Mouse (Mus musculus): ENCODE measurements around the gene Hcrtr1. TPM values are rescaled to one million over a fixed set of nuclear protein-coding genes. Genes with fewer than 3 reads are reported as not detected.

Gene Hcrtr1
- polyA plus RNA-seq, 1 experiment from 2014 or later, result 0.13 TPM

GRCm38 (mm10) chr4:130131448-130132105 lies 7.6 kb downstream of the Hcrtr1 start:
- no peak overlapping the region for H3K4me2 ChIP-seq (ENCODE audit: low read length)
- ATAC-seq (no peak), DNase-seq (ENCODE audit: low spot score) (no peak)
- H3K4me1 ChIP-seq (ENCODE audit: control insufficient read depth, insufficient read depth, low read length), result no peaks in the 10 kb centered on the region
- H3K4me3 ChIP-seq (ENCODE audit: low read depth, low read length), result no peak overlapping the region
- no peaks in the 10 kb centered on the region for H3K27me3 ChIP-seq (replicated peaks; ENCODE audit: control insufficient read depth, insufficient read depth, low read length)
- peaks cover 17% of the 10 kb centered on the region for H3K36me3 ChIP-seq (ENCODE audit: control insufficient read depth, insufficient read depth, low read length)
- no peaks in the 10 kb centered on the region for H3K9me3 ChIP-seq (replicated peaks; ENCODE audit: control insufficient read depth, low read length)
- no peak overlapping the region for H3K27ac ChIP-seq (ENCODE audit: low read depth, low read length)
- no peak overlapping the region for H3K9ac ChIP-seq (ENCODE audit: low read length)
- WGBS, result 84% methylated on average over 7 of the region's 7 CpGs

GRCm38 (mm10) chr4:130130641-130131350 lies 8.4 kb downstream of the Hcrtr1 start:
- Histone ChIP-seq H3K27me3 (replicated peaks; ENCODE audit: control insufficient read depth, insufficient read depth, low read length) (no peaks in the 10 kb centered on the region), H3K4me1 (ENCODE audit: control insufficient read depth, insufficient read depth, low read length) (no peaks in the 10 kb centered on the region), H3K4me2 (ENCODE audit: low read length) (no peak overlapping the region), H3K4me3 (ENCODE audit: low read depth, low read length) (no peak overlapping the region), H3K27ac (ENCODE audit: low read depth, low read length) (no peak overlapping the region), H3K36me3 (ENCODE audit: control insufficient read depth, insufficient read depth, low read length) (peaks cover 24% of the 10 kb centered on the region), H3K9me3 (replicated peaks; ENCODE audit: control insufficient read depth, low read length) (no peaks in the 10 kb centered on the region), H3K9ac (ENCODE audit: low read length) (no peak overlapping the region)
- DNase-seq (ENCODE audit: low spot score), result no peak
- ATAC-seq, result no peak
- 48% methylated on average over 13 of the region's 13 CpGs for WGBS

GRCm38 (mm10) chr4:130130082-130130481 lies 9.1 kb downstream of the Hcrtr1 start:
- H3K9me3 ChIP-seq (replicated peaks; ENCODE audit: control insufficient read depth, low read length), result no peaks in the 10 kb centered on the region
- ATAC-seq, result no peak
- no peaks in the 10 kb centered on the region for H3K27me3 ChIP-seq (replicated peaks; ENCODE audit: control insufficient read depth, insufficient read depth, low read length)
- H3K9ac ChIP-seq (ENCODE audit: low read length), result no peak overlapping the region
- H3K36me3 ChIP-seq (ENCODE audit: control insufficient read depth, insufficient read depth, low read length), result peaks cover 32% of the 10 kb centered on the region
- WGBS, result 62% methylated on average over 10 of the region's 10 CpGs
- no peaks in the 10 kb centered on the region for H3K4me1 ChIP-seq (ENCODE audit: control insufficient read depth, insufficient read depth, low read length)
- H3K27ac ChIP-seq (ENCODE audit: low read depth, low read length), result no peak overlapping the region
- no peak overlapping the region for H3K4me3 ChIP-seq (ENCODE audit: low read depth, low read length)
- no peak overlapping the region for H3K4me2 ChIP-seq (ENCODE audit: low read length)
- no peak for DNase-seq (ENCODE audit: low spot score)

GRCm38 (mm10) chr4:130128907-130129306 lies 10.3 kb downstream of the Hcrtr1 start:
- no peak overlapping the region for H3K9ac ChIP-seq (ENCODE audit: low read length)
- DNase-seq (ENCODE audit: low spot score) (no peak), ATAC-seq (no peak)
- peaks cover 42% of the 10 kb centered on the region for H3K36me3 ChIP-seq (ENCODE audit: control insufficient read depth, insufficient read depth, low read length)
- 84% methylated on average over 5 of the region's 5 CpGs for WGBS
- no peak overlapping the region for H3K4me2 ChIP-seq (ENCODE audit: low read length)
- no peak overlapping the region for H3K27ac ChIP-seq (ENCODE audit: low read depth, low read length)
- no peaks in the 10 kb centered on the region for H3K4me1 ChIP-seq (ENCODE audit: control insufficient read depth, insufficient read depth, low read length)
- H3K27me3 ChIP-seq (replicated peaks; ENCODE audit: control insufficient read depth, insufficient read depth, low read length), result no peaks in the 10 kb centered on the region
- no peaks in the 10 kb centered on the region for H3K9me3 ChIP-seq (replicated peaks; ENCODE audit: control insufficient read depth, low read length)
- H3K4me3 ChIP-seq (ENCODE audit: low read depth, low read length), result no peak overlapping the region

GRCm38 (mm10) chr4:130125935-130126334 lies 13.2 kb downstream of the Hcrtr1 start:
- Histone ChIP-seq H3K27ac (ENCODE audit: low read depth, low read length) (no peak overlapping the region), H3K4me2 (ENCODE audit: low read length) (no peak overlapping the region), H3K27me3 (replicated peaks; ENCODE audit: control insufficient read depth, insufficient read depth, low read length) (no peaks in the 10 kb centered on the region), H3K4me1 (ENCODE audit: control insufficient read depth, insufficient read depth, low read length) (no peaks in the 10 kb centered on the region), H3K36me3 (ENCODE audit: control insufficient read depth, insufficient read depth, low read length) (peaks cover 69% of the 10 kb centered on the region), H3K4me3 (ENCODE audit: low read depth, low read length) (no peak overlapping the region), H3K9ac (ENCODE audit: low read length) (no peak overlapping the region), H3K9me3 (replicated peaks; ENCODE audit: control insufficient read depth, low read length) (no peaks in the 10 kb centered on the region)
- 89% methylated on average over 5 of the region's 5 CpGs for WGBS
- DNase-seq (ENCODE audit: low spot score) (no peak), ATAC-seq (no peak)

- no peak overlapping the region for H3K4me2 ChIP-seq (ENCODE audit: low read length)
- peaks cover 69% of the 10 kb centered on the region for H3K36me3 ChIP-seq (ENCODE audit: control insufficient read depth, insufficient read depth, low read length)
- no peak overlapping the region for H3K9ac ChIP-seq (ENCODE audit: low read length)
- no peaks in the 10 kb centered on the region for H3K9me3 ChIP-seq (replicated peaks; ENCODE audit: control insufficient read depth, low read length)
- H3K27ac ChIP-seq (ENCODE audit: low read depth, low read length), result no peak overlapping the region
- no peaks in the 10 kb centered on the region for H3K27me3 ChIP-seq (replicated peaks; ENCODE audit: control insufficient read depth, insufficient read depth, low read length)
- DNase-seq (ENCODE audit: low spot score) (no peak), ATAC-seq (no peak)
- no peak overlapping the region for H3K4me3 ChIP-seq (ENCODE audit: low read depth, low read length)
- H3K4me1 ChIP-seq (ENCODE audit: control insufficient read depth, insufficient read depth, low read length), result no peaks in the 10 kb centered on the region
- 93% methylated on average over 6 of the region's 6 CpGs for WGBS
These were observed 14.0 kb downstream of the Hcrtr1 start for GRCm38 (mm10) chr4:130125164-130125563.

GRCm38 (mm10) chr4:130124110-130124509 lies 15.0 kb downstream of the Hcrtr1 start:
- H3K9ac ChIP-seq (ENCODE audit: low read length), result no peak overlapping the region
- ATAC-seq (no peak), DNase-seq (ENCODE audit: low spot score) (no peak)
- no peaks in the 10 kb centered on the region for H3K4me1 ChIP-seq (ENCODE audit: control insufficient read depth, insufficient read depth, low read length)
- H3K36me3 ChIP-seq (ENCODE audit: control insufficient read depth, insufficient read depth, low read length), result peaks cover 69% of the 10 kb centered on the region
- 88% methylated on average over 4 of the region's 4 CpGs for WGBS
- no peaks in the 10 kb centered on the region for H3K27me3 ChIP-seq (replicated peaks; ENCODE audit: control insufficient read depth, insufficient read depth, low read length)
- no peak overlapping the region for H3K4me2 ChIP-seq (ENCODE audit: low read length)
- no peak overlapping the region for H3K27ac ChIP-seq (ENCODE audit: low read depth, low read length)
- H3K4me3 ChIP-seq (ENCODE audit: low read depth, low read length), result no peak overlapping the region
- H3K9me3 ChIP-seq (replicated peaks; ENCODE audit: control insufficient read depth, low read length), result no peaks in the 10 kb centered on the region

GRCm38 (mm10) chr4:130123020-130123419 lies 16.1 kb downstream of the Hcrtr1 start:
- Histone ChIP-seq H3K4me1 (ENCODE audit: control insufficient read depth, insufficient read depth, low read length) (no peaks in the 10 kb centered on the region), H3K27ac (ENCODE audit: low read depth, low read length) (no peak overlapping the region), H3K9me3 (replicated peaks; ENCODE audit: control insufficient read depth, low read length) (no peaks in the 10 kb centered on the region), H3K4me2 (ENCODE audit: low read length) (no peak overlapping the region), H3K36me3 (ENCODE audit: control insufficient read depth, insufficient read depth, low read length) (peaks cover 66% of the 10 kb centered on the region), H3K27me3 (replicated peaks; ENCODE audit: control insufficient read depth, insufficient read depth, low read length) (no peaks in the 10 kb centered on the region), H3K9ac (ENCODE audit: low read length) (no peak overlapping the region), H3K4me3 (ENCODE audit: low read depth, low read length) (no peak overlapping the region)
- no peak for ATAC-seq
- 91% methylated on average over 5 of the region's 5 CpGs for WGBS
- no peak for DNase-seq (ENCODE audit: low spot score)

GRCm38 (mm10) chr4:130121560-130121959 lies 17.6 kb downstream of the Hcrtr1 start:
- Histone ChIP-seq H3K9me3 (replicated peaks; ENCODE audit: control insufficient read depth, low read length) (no peaks in the 10 kb centered on the region), H3K4me2 (ENCODE audit: low read length) (no peak overlapping the region), H3K4me1 (ENCODE audit: control insufficient read depth, insufficient read depth, low read length) (no peaks in the 10 kb centered on the region), H3K27me3 (replicated peaks; ENCODE audit: control insufficient read depth, insufficient read depth, low read length) (no peaks in the 10 kb centered on the region), H3K4me3 (ENCODE audit: low read depth, low read length) (no peak overlapping the region), H3K36me3 (ENCODE audit: control insufficient read depth, insufficient read depth, low read length) (peaks cover 52% of the 10 kb centered on the region), H3K9ac (ENCODE audit: low read length) (no peak overlapping the region), H3K27ac (ENCODE audit: low read depth, low read length) (no peak overlapping the region)
- 73% methylated on average over 8 of the region's 8 CpGs for WGBS
- ATAC-seq (no peak), DNase-seq (ENCODE audit: low spot score) (no peak)
